ENCODE assay signal across 18 mouse cellular contexts in genomic region chr16:18418756-18419602, GRCm38 (mm10). TPM values are rescaled to one million over a fixed set of nuclear protein-coding genes. Genes with fewer than 3 reads are reported as not detected.
DNase-seq lines count a peak whose midpoint lies in the region; ATAC-seq and TF ChIP-seq lines count a peak whose summit lies in the region.
"Had no signal": no experiment of that assay in that cellular context is flagged by ENCODE, and none has a peak within 500 bp of the region (broad histone marks: within the 10 kb centered on the region; RNA-seq: fewer than 3 reads in every experiment).

No protein-coding gene starts in this region.

- no peak overlapping the region for H3K4me3 ChIP-seq in forebrain, embryonic 15.5 days
- H3K4me3 ChIP-seq in forebrain, embryonic 13.5 days, result no peak overlapping the region
- peak overlapping the region; percentile 46; the same call in 1 of the 2 replicates for H3K4me3 ChIP-seq in G1E (ENCODE audit: low read depth, low read length)
- no peak overlapping the region for H3K4me3 ChIP-seq in liver, postnatal 0 days (ENCODE audit: low read depth, low read length)
- H3K4me3 ChIP-seq: hindbrain, embryonic 13.5 days; kidney, embryonic 15.5 days; limb, embryonic 15.5 days; stomach, embryonic 15.5 days had no signal

- DNase-seq in G1E (ENCODE audit: low spot score), result no peak
- DNase-seq in liver, result peak; percentile 69
- peak; percentile 23 for DNase-seq in liver, postnatal 0 days
- no peak for DNase-seq in neural tube, embryonic 10.5 days (ENCODE audit: extremely low spot score, low spot score)
- DNase-seq in natural killer cell, adult 2 months (ENCODE audit: low spot score in 2 of 2), result no peak
- no peak for DNase-seq in right cerebral cortex, postnatal 10 days (ENCODE audit: low spot score in 2 of 2)
- DNase-seq: adrenal gland, adult 8-10 months; cerebellum, adult 9-10 months; lung, postnatal 14 days; thymus, adult 2 months had no signal

- 87% methylated on average over 4 of the region's 4 CpGs for WGBS in forebrain, embryonic 15.5 days
- 92% methylated on average over 4 of the region's 4 CpGs for WGBS in forebrain, embryonic 13.5 days
- 71% methylated on average over 4 of the region's 4 CpGs for WGBS in liver, postnatal 0 days (ENCODE audit: insufficient replicate concordance)

- no peak overlapping the region for H3K4me2 ChIP-seq in forebrain, embryonic 15.5 days (replicated peaks)
- no peak overlapping the region for H3K4me2 ChIP-seq in forebrain, embryonic 13.5 days
- H3K4me2 ChIP-seq in liver, postnatal 0 days (ENCODE audit: low read depth, low read length), result 0 out of 2 replicates have a peak overlapping the region, but pooled peaks have one; percentile 42
- H3K4me2 ChIP-seq: hindbrain, embryonic 13.5 days; kidney, embryonic 15.5 days; limb, embryonic 15.5 days; midbrain, embryonic 11.5 days; stomach, embryonic 15.5 days had no signal

- no peaks in the 10 kb centered on the region for H3K9me3 ChIP-seq in forebrain, embryonic 15.5 days
- H3K9me3 ChIP-seq in forebrain, embryonic 13.5 days (replicated peaks), result no peaks in the 10 kb centered on the region
- H3K9me3 ChIP-seq in G1E (replicated peaks), result no peaks in the 10 kb centered on the region
- H3K9me3 ChIP-seq in liver, postnatal 0 days (ENCODE audit: low read length), result no peaks in the 10 kb centered on the region
- H3K9me3 ChIP-seq: hindbrain, embryonic 13.5 days; kidney, embryonic 15.5 days; limb, embryonic 15.5 days; stomach, embryonic 15.5 days had no signal

- 0 out of 2 replicates have a peak, but pooled peaks have one; percentile 15 for ATAC-seq in forebrain, embryonic 15.5 days (replicated peaks)
- no peak for ATAC-seq in forebrain, embryonic 13.5 days
- peak; percentile 17; the same call in 1 of the 2 replicates for ATAC-seq in G1E (ENCODE audit: extremely low read depth, insufficient number of reproducible peaks, low FRiP score, poor library complexity, severe bottlenecking)
- ATAC-seq in liver, postnatal 0 days, result peak; percentile 21; the same call in 1 of the 2 replicates
- ATAC-seq: intestine, embryonic 16.5 days had no signal

- peaks cover 12% of the 10 kb centered on the region; the same call in 1 of the 2 replicates for H3K36me3 ChIP-seq in forebrain, embryonic 15.5 days
- peaks cover 21% of the 10 kb centered on the region for H3K36me3 ChIP-seq in forebrain, embryonic 13.5 days (ENCODE audit: poor library complexity, severe bottlenecking)
- H3K36me3 ChIP-seq in G1E (replicated peaks), result peaks cover 84% of the 10 kb centered on the region
- H3K36me3 ChIP-seq in liver, postnatal 0 days (replicated peaks; ENCODE audit: insufficient read depth, low read length), result peaks cover 49% of the 10 kb centered on the region

- no peak overlapping the region for H3K9ac ChIP-seq in forebrain, embryonic 15.5 days (replicated peaks)
- H3K9ac ChIP-seq in forebrain, embryonic 13.5 days, result no peak overlapping the region
- H3K9ac ChIP-seq in liver, postnatal 0 days (replicated peaks), result no peak overlapping the region
- H3K9ac ChIP-seq: hindbrain, embryonic 13.5 days; kidney, embryonic 15.5 days; limb, embryonic 15.5 days; stomach, embryonic 15.5 days had no signal

- TF ChIP-seq EP300 in liver, postnatal 0 days (IDR thresholded peaks at IDR 0.05; ENCODE audit: low read depth), result peak; percentile 35; the same call in 1 of the 2 replicates

- H3K4me1 ChIP-seq in forebrain, embryonic 15.5 days, result peaks cover 2% of the 10 kb centered on the region; the same call in 1 of the 2 replicates
- H3K4me1 ChIP-seq in forebrain, embryonic 13.5 days, result 0 out of 2 replicates have a peak, but pooled peaks cover 3% of the 10 kb centered on the region
- peaks cover 74% of the 10 kb centered on the region for H3K4me1 ChIP-seq in G1E (ENCODE audit: insufficient read depth, low read depth, low read length)
- H3K4me1 ChIP-seq in liver, postnatal 0 days (ENCODE audit: insufficient read depth), result peaks cover 48% of the 10 kb centered on the region

- H3K27ac ChIP-seq in forebrain, embryonic 15.5 days (replicated peaks), result no peak overlapping the region
- no peak overlapping the region for H3K27ac ChIP-seq in forebrain, embryonic 13.5 days
- no peak overlapping the region; the same call in 1 of the 2 replicates for H3K27ac ChIP-seq in liver, postnatal 0 days (ENCODE audit: low read depth)
- H3K27ac ChIP-seq: hindbrain, embryonic 13.5 days; kidney, embryonic 15.5 days; limb, embryonic 15.5 days; stomach, embryonic 15.5 days had no signal

- TF ChIP-seq CTCF in G1E (IDR thresholded peaks at IDR 0.05; ENCODE audit: low read depth, low read length), result no peak
- TF ChIP-seq CTCF in liver, postnatal 0 days (IDR thresholded peaks at IDR 0.05; ENCODE audit: low read depth), result no peak

- H3K27me3 ChIP-seq in forebrain, embryonic 15.5 days, result no peaks in the 10 kb centered on the region
- H3K27me3 ChIP-seq in forebrain, embryonic 13.5 days, result no peaks in the 10 kb centered on the region
- H3K27me3 ChIP-seq in G1E (ENCODE audit: insufficient read depth, low read length), result no peaks in the 10 kb centered on the region
- no peaks in the 10 kb centered on the region for H3K27me3 ChIP-seq in liver, postnatal 0 days (ENCODE audit: insufficient read depth, low read length)
- H3K27me3 ChIP-seq: hindbrain, embryonic 13.5 days; kidney, embryonic 15.5 days; limb, embryonic 15.5 days; stomach, embryonic 15.5 days had no signal

RNA-seq across cellular contexts. Expression of gene Txnrd2, which starts 7.2 kb away (rescaled TPM):
- 24.2 and 26.3 TPM in 2 replicates for polyA plus RNA-seq in forebrain, embryonic 15.5 days (2015; fragmentation: Nextera tagmentation; extraction: Ambion mirVana)
- 23.4 and 25.1 TPM in 2 replicates for polyA plus RNA-seq in forebrain, embryonic 13.5 days (2015; fragmentation: Nextera tagmentation; extraction: Ambion mirVana)
- total RNA-seq in G1E (2014; fragmentation: Nextera tagmentation), result 25.3 and 50.3 TPM in 2 replicates
- total RNA-seq in G1E (2017), result 12.8 and 18.3 TPM in 2 replicates
- polyA plus RNA-seq in G1E (2012), result 16.4 and 18.5 TPM in 2 replicates
- polyA plus RNA-seq in liver, postnatal 0 days (2015; fragmentation: Nextera tagmentation; extraction: Ambion mirVana), result 51.2 and 53.3 TPM in 2 replicates

RNA-seq across cellular contexts. Expression of gene Comt, which starts 7.7 kb away (rescaled TPM):
- polyA plus RNA-seq in forebrain, embryonic 15.5 days (2015; fragmentation: Nextera tagmentation; extraction: Ambion mirVana), result 83.0 and 84.4 TPM in 2 replicates
- 64.0 and 70.1 TPM in 2 replicates for polyA plus RNA-seq in forebrain, embryonic 13.5 days (2015; fragmentation: Nextera tagmentation; extraction: Ambion mirVana)
- total RNA-seq in G1E (2014; fragmentation: Nextera tagmentation) (51.1 and 59.0 TPM in 2 replicates), G1E (2017) (36.7 and 53.7 TPM in 2 replicates)
- 25.2 and 47.5 TPM in 2 replicates for polyA plus RNA-seq in G1E (2012)
- 100 and 125 TPM in 2 replicates for polyA plus RNA-seq in liver, postnatal 0 days (2015; fragmentation: Nextera tagmentation; extraction: Ambion mirVana)

Comparison
In these comparisons a context has a peak if more than half of its experiments do, and no peak if none do; other contexts are left out.
1. DNase-seq: peak in liver (single experiment) and liver, postnatal 0 days (single experiment); none in G1E (single experiment), neural tube, embryonic 10.5 days (single experiment), natural killer cell, adult 2 months (0 of 2) and right cerebral cortex, postnatal 10 days (0 of 2).